Mouse (Mus musculus) mesoderm, embryonic 11.5 days (tissue): ENCODE results near the gene Usp31.
A peak's percentile ranks its signal among the peaks of the same experiment; 100 is the strongest.

Experiments used
- DNase-seq: peaks from one replicate; pipeline ENCODE4 v3.0.0-alpha.2; 2012; ENCODE audit warnings: low read depth, low spot score

Usp31 gene

DNA sequence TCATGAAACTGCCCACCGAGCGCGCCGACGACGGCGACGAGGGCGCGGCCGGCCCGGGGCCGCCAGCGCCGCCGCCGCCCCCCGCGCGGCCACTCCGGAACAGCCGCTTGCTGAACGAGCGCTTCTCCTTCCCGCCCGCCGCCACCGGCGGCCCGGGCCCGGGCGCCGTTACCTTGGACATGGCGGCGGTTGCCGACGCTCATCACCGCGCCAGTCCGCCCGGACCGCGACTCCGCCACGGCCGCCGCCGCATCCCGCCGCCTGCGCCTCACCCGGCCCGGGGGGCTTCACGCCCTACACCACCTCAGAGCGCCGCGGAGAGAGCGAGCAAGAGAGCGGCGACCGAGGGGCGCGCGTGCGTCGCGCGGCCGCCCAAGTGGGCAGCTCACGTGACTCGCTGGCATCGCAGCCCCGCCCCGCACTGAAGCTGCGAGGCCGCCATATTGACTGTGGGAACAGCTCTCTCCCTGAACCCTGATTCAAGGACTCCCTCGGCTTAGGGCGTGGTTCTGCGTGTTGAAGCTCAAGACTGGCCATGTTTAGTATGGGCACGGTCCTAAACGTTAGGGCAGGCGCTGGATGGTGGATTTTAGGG lies at the start of gene Usp31:
Gene Usp31 (minus strand): TSS at position 181 of the 595 bp plus-strand sequence.
- DNase-seq = peak; percentile 96

DNA sequence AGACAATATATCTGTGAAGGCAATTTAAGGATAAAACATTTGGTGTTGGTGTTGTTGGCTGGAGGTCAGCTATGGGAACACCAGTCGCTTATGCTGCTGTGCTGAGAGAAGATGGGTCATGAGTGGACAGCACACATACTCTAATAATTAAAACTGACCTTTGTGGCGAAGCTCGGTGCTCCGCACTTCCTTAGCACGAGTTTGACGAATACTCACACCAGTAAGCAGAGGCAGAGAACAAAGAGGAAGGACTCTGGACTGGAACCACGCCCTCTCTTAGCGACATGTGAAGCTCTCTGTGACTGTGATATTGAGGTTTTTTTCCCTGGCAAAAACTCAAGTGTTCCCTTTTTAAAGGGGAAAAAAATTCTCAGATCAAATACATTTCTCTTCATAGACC lies 47.7 kb upstream of the Usp31 start:
- no peak for DNase-seq

DNA sequence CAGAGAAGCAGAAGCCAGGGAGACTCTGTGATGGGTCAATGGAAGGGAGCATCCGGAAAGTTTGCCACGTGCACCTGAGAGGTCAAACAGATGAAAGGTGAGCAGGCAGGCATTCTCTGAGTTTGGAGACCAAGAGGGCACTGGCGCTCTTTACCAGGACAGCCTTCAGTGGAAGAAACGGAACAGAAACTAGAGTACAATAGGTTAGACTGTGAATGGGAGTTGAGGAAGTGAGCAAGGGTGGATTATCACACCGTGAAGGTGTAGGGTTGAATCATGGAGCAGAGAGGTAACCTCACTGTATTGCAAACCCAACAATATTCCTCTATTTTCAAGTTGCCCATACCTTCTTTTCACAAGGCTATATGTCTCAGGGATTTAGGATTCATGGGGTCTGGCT lies 43.2 kb upstream of the Usp31 start:
- no peak for DNase-seq

DNA sequence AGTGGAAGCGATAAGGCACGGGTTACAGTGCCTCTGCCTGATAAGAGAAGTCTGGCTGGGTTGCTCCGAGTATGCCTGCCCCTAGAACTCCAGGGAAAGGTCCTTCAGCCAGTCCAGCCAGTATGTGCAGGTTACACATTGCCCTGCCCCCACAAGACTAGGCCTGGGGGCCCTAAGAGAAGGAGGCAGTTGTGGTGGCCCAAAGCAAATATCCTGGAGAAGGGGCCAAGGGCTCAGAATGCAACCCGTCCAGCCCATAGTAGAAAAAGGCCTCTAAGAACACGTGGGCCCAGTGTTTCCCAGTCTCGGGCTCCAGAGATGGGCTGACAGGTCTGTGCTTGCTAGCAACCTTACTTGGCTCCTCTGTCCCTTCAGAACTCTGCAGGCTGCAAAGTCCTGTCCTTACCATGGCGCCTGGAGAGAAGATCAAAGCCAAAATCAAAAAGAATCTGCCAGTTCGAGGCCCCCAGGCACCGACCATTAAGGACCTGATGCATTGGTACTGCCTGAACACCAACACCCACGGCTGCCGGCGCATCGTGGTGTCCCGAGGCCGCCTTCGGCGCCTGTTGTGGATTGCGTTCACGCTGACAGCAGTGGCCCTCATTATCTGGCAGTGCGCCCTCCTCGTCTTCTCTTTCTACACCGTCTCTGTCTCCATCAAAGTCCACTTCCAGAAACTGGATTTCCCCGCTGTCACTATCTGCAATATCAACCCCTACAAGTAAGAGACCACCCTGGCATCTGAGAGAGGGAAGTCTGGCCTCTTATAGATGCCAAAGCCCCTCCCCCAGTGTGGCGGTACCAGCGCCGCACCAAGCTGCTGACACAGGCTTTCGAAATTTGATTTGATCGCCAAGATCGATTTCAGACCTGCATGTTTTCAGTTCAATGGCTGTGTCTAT lies 30.7 kb upstream of the Usp31 start:
- DNase-seq = no peak

DNA sequence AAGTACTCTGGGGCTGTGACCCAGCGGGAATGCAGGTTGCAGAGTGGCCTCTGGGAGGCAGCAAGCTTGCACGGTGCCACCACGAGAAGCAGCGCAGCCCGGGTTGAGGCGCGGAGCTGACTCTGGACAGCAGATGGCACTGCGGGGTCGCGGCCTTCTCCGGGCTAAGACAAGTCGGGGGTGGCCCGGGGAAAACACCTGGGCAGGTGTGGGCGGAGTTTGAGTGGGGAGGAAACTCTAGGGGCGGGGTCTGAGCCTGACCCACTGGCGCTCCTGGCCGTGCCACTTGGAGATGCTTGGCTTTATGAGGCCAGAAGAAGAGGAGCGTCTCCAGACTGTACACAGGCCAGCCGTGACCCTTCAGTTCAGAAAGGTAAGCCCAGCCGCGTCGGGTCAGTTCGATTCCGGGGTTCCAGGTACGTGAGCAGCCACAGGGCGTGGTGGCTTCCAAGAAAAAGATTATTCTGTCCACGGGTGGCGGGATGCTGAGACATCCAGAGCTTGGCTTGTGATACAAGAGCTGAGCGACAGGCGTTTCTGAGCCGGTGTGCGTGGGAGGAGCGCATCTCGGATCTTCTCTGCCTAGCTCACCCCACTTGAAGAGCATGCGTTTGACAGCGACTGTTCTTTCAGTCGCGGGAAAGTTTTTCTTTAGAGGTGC lies 27.2 kb upstream of the Usp31 start, which contains the start of gene Scnn1g:
Gene Scnn1g (plus strand): TSS at position 309 of the 661 bp plus-strand sequence.
- peak; percentile 86 for DNase-seq

DNA sequence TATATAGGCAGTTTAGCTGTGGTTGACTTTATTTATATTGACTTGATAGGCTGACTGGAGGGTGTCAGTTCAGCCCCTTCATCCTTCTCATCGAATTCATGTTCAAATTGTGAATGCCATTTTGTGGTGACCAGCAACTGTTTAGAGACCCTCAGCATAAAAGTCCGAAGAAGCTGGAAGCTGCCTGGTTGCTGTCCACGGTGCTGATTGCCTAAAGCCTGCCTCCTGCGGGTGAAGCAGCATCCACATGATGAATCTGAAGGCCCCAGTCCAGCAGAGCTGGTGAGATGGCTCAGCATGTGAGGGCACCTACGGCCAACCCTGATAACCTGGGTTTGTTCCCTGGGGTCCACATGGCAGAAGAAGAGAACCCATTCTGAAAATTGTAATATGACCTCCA lies 23.2 kb upstream of the Usp31 start:
- peak; percentile 80 for DNase-seq

DNA sequence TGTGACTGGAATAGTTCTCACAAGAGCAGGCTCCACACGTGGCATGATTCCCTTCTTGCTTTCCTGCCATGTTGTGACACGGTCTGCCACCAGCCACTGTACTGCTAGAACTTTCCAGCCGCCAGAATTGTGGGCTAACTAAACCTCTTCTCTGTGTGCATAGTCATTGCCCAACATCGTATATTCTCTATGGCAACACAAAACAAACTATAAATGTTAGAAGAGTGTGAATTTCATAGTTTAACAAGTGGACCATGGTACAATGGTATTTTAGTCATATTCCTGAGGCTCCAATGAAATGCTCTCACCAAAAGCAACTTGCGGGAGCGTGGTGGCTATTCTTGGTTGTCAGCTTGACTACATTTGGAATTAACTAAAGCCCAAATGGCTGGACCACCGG lies 10.0 kb upstream of the Usp31 start:
- no peak for DNase-seq

DNA sequence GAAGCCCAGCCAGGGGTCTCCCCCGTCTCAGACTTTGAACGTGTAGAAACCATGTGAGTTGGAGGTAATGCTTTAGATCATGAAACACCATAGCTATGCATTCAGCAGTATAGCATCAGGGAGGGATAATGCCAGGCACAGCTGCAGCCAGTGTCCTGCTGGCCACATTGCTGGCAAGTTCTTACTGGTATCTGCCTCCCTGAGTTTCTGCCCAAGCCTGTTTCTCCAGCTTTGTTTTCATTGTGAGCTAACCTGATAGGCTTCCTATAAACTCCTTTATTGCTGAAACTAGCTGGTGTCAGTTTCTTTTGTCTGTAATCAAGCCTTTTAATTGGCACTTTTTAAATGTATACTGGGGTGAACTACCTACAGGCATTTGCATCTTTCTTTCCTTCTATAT lies 4.1 kb upstream of the Usp31 start:
- DNase-seq = no peak

DNA sequence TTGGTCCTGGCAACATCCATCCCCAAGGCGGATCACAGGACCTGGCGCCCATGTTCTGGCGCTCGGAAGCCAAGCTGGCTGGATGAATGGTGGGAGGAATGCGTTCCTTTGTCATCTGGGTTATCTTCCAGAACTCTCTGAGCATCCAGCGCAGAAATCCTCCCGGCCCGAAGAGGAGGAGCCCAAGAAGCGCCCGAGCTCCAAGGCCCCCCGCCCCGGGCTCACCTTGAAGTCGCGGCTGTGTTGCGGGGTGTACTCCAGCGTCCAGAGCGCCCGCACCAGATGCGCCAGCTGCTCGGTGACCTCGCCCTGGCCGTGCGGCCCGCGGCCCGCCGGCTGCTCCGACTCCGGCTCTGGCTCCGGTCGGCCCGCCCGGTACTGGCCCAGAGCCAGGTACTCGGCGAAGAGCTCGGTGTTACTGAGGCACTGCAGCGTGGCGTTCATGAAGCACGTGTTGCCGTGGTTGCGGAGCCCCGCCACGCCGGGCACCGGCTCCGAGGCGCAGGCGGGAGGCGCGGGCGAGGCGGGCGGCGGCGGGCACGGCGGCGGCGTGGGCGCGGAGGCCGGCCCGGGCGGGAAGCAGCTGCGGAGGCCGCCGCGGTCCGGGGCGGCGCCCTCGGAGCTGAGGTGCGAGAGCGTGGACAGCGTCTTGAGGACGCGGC lies 511 bp downstream of the Usp31 start:
- peak; percentile 31 for DNase-seq

DNA sequence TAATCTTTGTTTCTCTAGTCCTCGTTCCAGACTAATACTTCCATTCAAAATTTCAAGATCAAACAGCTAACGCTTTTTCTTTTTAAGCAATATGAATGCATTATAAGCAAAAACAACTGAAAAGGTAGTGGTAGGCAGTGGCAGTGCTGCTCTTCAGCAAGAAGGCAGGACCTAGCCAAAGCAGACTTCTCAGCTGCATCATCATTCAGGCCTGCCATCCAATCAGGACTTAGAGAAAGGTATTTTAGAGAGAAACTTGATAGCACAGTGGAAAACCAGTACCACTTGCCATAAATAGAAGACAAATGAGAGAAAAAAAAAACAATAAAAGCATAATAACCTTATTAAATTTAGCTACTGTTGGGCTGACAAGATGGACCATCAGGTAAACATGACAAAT lies 2.0 kb downstream of the Usp31 start:
- DNase-seq = peak; percentile 14

DNA sequence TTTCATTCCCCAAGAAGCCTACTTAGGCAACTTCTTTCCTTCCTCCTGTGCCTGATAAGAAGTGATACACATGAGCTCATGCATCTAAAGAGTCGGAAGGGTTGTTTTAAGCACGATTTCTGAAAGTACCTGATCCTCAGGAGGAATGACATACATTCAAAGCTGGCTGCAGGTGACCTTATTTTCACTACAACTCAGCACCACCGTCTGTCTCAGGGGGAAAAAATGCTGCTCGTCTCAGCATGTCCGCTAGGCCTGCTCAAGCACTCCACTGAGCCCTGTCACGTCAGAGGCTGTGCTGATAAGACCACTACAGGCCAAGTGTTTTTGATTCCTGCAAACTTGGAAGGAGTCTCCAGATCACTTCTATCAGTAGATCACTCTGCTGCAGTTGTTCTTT lies 5.1 kb downstream of the Usp31 start:
- DNase-seq = no peak

DNA sequence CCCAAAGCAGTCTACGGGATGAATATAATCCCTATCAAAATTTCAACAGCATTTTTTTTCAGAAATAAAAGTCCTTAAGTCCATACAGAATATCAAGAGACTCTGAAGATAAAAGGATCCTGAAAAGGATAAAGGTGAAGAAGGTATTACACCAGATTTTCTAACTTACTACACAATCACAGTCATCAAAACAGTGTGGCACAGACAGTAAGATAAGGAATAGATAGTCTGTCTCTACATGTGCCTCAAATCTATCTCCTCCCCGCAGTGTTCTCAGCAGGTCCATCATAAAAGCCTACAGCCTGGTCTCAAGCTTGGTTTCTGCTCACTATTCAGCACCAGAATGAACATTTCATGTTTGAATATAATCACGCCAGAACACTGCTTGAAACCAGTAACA lies 6.6 kb downstream of the Usp31 start:
- DNase-seq = no peak

DNA sequence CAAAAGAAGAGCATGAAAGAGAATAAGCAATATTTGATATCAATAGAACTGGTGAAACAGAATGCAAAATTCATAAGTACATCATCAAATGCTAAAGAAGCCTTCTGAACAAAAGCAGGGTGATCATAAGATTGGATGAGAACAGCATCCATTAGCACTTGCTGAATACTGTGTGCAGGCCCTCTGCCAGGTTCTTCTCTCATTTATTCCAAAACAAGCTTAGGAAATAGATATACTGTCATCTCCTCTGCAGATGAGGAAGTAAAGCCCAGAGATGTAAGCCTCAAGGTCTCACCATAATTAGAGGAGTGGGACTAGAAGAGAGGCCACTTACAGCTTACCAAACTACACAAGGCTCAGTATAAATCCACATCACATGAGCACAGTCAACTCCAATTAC lies 7.8 kb downstream of the Usp31 start:
- DNase-seq = no peak

DNA sequence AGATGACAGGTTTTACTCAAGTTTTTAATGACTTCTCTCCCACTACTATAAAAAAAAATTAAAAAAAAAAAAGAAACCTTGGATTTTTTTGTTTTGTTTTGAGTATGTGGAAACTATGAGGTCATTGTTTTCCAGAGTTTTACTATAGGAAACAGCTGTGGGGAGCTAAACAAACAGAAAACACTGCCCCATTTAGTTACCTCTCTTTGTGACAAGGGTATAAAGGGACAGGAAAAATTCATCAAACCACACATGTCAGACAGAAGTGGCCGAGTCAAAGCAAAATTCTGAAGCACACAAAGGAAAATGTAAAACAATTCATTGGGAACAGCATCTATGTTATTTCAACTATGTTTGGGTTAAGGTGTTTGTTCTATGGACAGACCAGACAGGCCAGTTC lies 9.5 kb downstream of the Usp31 start:
- DNase-seq = no peak

DNA sequence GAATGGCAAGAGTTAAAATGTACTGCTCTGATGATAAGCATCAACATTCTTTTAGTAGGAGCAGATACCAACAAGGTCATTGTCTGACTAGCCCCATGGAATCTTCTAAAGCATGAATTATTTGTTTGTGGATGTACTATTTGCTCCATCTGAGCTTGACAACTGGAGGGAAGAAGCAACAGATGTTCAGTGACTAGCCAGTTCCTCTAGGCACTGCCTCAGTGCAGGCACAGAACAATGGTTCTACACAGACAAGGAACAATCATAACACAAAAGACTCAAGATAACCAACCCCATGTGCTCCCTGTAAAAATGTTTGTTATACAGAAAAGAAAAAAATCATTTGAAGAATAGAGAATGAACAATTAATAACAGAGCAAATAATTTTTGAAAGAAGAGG lies 9.9 kb downstream of the Usp31 start:
- peak; percentile 21 for DNase-seq

DNA sequence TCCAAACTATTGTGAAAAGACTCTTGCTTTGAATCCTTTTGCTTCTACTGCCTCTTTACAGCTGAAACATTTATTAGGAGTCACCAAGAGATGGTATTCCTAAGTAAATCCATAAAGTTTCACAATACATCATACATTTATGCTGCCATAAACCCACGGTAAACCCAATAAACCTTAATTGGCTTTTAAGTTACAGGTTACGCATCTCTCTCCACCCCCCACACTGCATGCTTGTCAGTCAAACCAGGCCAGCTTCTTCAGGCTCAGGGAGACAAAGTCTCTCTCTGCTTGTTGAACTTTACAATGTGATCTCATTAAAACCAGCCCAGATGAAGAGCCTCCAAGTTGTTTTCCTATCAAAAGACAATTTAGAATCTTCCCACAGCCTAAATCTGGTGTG lies 15.2 kb downstream of the Usp31 start:
- no peak for DNase-seq

DNA sequence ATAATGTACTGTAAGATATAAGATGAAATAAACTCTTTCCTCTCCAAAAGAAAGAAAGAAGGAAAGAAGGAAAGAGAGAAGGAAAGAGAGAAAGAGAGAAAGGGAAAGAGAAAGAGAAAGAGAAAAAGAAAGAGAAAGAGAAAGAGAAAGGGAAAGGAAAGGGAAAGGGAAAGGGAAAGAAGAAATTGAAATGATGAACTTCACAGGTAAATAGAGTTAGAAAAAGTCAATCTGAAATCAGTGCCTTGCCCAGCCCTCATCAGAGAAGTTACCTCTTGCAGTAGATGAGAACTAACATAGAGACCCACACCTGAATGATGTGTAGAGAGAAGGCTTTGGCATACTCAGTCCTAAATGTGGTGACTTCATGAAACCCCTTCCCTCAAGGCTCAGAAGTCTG lies 17.7 kb downstream of the Usp31 start:
- DNase-seq = no peak

DNA sequence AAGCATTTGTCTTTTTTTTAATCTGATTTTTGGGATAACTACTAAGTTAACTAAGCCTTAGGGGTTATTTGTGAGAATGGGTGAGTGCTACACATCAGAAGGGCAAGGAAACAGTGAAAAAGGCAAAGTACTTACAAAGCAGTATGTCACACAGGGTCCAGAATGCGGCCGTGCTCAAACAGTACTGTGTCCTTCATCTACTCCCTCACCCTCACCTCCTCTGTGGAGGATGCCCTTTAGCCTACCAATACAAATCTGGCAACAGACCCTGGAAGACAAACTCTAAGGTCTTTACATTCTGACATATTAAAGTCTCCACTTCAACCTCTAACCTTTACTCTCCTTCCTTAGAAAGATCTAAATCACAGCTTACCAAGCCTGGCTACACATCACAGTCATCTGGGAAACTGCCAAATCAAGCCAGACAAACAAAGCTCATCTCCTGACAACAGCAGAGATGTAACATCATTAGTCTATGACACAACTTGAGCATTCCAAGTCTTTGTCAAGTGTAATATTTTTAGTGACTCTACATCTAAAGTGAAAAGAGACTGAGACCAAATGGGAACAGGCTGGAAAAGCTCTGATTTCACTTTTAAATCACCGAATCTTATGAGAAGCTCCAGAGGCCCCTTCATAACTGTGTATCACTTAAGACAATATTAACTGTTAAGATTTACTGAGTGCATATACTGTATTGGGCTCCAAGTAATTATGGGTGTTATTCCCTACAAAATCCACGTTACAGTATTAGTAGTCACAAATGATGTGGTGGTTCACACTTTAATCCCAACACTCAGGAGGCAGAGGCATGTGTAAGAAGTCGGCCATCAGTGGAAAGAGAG lies 21.7 kb downstream of the Usp31 start:
- DNase-seq = no peak

DNA sequence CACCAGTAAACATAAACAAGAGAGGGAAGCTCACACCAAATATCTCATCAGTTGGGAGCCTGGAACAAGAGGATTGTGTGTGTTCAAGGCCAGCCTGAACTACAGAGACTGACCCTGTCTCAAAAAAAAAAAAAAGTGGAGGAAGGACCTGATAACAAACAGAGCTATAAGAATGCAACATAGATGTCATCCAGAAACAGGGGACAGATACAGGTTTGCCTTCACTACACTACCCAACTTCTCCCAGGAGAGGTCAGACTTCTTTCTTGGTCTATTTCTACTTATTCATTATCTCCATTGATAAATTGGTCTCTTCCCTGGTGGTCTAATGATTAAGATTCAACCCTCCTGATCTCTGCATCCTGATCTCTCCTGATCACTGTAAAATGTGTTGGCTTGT lies 25.9 kb downstream of the Usp31 start:
- no peak for DNase-seq

DNA sequence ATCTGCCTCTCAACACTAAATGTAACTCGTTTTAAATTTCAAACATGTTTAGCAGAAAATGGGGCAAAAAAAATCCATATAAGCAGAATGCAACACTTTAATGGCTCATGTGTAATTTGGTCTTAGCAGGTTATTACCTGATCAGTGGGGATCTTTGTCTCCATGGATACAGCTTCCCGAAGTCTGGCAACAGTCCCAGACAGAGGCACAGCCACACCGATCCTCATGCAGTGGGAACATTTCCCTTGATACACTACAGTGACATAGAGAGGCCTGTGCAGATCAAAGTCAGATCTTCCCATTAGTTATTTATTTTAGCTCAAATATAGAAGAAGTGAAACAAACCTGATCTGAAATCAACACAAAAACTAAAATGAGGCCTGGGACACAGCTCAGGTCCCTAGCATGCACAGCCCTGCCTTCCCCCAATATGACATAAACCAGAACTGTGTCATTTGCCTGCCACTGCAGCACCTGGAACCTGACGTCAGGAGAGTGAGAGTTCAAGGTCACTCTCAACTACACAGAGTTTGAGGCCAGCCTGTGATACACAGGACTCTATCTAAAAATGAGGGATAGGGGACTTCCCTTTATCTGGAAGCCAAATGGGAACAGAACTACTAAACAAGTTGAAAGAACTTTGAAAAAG lies 29.8 kb downstream of the Usp31 start:
- no peak for DNase-seq

DNA sequence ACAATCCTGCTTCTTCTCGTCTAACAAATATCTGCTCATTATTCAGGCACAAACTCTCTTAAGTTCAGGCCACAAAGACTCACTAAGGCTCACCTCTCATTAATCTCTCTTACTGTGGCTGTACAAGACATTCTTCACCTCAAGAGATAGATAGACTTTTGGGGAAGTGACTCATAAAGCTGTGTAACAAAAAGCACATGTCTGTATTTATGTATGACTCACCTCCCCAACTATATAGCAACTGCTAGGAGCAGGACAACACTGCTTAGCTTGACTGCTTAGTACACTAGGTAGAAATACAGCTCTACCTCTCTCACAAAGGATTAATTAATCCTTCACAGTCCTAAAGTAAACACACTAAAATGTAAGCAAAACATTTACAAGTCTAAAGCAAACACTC lies 46.3 kb downstream of the Usp31 start:
- DNase-seq = no peak
